Mouse (Mus musculus): ENCODE data around the gene Apoa2. TPM values are rescaled to one million over a fixed set of nuclear protein-coding genes. Genes with fewer than 3 reads are reported as not detected.

Apoa2 gene
- polyA plus RNA-seq, 1 experiment from 2014 or later: 14.1 TPM

DNA sequence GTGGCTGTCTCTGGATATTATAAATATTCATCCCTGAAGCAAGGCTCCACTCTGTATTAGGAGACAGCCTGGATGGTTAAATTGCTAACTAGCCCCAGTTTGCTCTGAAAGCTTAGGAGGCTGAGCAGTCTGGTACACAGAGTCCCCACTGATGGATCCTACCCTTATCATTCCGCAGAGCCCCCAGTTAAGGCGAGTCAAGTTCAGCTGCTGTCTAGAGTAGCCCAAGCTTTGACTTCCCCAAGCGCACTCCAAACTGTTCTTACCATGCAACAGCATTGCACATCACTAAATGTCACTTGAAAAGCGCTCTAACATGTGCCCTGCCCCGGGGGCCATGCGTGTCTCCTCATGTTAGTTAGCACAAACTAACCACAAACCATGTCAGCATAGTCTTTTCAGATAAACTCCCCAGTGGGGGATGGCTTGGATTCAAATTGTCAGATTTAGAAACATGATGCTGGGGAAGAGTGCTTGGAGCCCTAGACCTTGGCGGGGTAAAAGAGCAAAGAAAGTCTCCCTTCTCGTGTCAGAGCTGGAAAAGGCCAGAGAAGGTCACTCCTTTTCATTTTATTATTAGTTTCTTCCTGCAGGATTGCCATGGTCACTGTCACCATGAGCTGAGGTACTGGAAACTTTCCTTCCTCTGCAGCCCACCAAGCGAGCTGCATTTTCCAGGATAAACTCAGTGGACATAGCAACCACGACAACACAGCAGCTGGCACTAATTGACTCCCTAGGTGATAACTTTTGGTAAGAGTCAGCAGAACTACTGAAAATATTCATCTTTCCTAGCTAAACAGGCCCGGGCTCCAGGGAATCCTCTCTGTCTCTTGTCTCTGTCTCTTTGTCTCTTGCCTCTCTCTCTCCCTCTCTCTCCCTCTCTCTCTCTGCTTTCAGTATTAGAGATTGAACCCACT lies 30.7 kb upstream of the Apoa2 start:
- Histone ChIP-seq H3K9ac (ENCODE audit: low read depth, low read length) (no peak overlapping the region), H3K4me2 (replicated peaks; ENCODE audit: low read depth) (peak overlapping the region; percentile 77), H3K4me3 (ENCODE audit: low read depth, low read length) (no peak overlapping the region), H3K9me3 (ENCODE audit: control insufficient read depth) (no peaks in the 10 kb centered on the region), H3K4me1 (replicated peaks; ENCODE audit: control insufficient read depth, insufficient read depth, low read length) (no peaks in the 10 kb centered on the region; the same call in 1 of the 2 replicates), H3K27ac (ENCODE audit: low read depth, low read length) (no peak overlapping the region), H3K27me3 (replicated peaks; ENCODE audit: control insufficient read depth, insufficient read depth, low read length) (peaks cover 27% of the 10 kb centered on the region), H3K36me3 (ENCODE audit: control insufficient read depth, insufficient read depth) (no peaks in the 10 kb centered on the region)
- 46% methylated on average over 11 of the region's 11 CpGs for WGBS
- no peak for ATAC-seq
- no peak for TF ChIP-seq CTCF (IDR thresholded peaks at IDR 0.05; ENCODE audit: low read depth)

DNA sequence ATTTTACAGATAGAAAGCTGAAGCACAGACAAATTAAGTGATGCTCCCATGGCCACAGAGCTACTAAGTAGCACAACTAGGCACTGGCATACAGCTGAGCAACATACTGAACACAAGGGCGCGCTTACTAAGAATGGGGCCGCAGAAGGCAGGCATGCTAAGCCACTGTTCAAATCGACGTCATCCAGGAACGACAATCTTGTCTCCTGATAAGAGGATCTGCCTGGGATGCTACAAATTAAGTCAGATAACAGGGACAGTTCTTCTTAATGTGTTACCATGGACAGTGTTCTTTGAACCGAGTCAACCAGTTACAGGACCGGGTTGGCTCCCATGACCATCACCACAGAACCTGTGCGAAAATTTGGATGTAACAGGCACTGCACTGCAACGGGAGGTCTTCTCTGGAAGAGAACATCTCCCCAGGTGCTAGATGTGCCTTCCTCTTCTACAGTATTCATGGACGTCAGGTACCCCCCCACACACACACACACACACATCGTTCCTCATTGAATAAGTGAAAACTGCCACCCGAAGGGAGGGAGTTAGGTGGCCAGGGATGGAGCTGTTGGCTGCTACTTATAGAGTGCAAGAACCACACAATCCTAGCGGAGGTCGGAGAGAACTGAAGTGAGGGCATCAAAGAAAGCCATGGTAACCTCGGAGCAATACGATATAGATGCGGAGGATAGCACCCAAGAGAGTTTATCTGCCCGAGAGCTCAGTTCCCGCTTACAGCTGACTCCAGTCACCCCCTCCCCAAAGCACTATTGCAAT lies 29.6 kb upstream of the Apoa2 start:
- Histone ChIP-seq H3K36me3 (ENCODE audit: control insufficient read depth, insufficient read depth) (no peaks in the 10 kb centered on the region), H3K27me3 (replicated peaks; ENCODE audit: control insufficient read depth, insufficient read depth, low read length) (peaks cover 27% of the 10 kb centered on the region), H3K4me1 (replicated peaks; ENCODE audit: control insufficient read depth, insufficient read depth, low read length) (no peaks in the 10 kb centered on the region; the same call in 1 of the 2 replicates), H3K9ac (ENCODE audit: low read depth, low read length) (peak overlapping the region; percentile 50; the same call in 1 of the 2 replicates), H3K4me2 (replicated peaks; ENCODE audit: low read depth) (peak overlapping the region; percentile 77), H3K4me3 (ENCODE audit: low read depth, low read length) (peak overlapping the region; percentile 53), H3K27ac (ENCODE audit: low read depth, low read length) (no peak overlapping the region), H3K9me3 (ENCODE audit: control insufficient read depth) (no peaks in the 10 kb centered on the region)
- 17% methylated on average over 20 of the region's 20 CpGs for WGBS
- TF ChIP-seq CTCF (IDR thresholded peaks at IDR 0.05; ENCODE audit: low read depth): 0 out of 2 replicates have a peak, but pooled peaks have one; percentile 16
- no peak for ATAC-seq

DNA sequence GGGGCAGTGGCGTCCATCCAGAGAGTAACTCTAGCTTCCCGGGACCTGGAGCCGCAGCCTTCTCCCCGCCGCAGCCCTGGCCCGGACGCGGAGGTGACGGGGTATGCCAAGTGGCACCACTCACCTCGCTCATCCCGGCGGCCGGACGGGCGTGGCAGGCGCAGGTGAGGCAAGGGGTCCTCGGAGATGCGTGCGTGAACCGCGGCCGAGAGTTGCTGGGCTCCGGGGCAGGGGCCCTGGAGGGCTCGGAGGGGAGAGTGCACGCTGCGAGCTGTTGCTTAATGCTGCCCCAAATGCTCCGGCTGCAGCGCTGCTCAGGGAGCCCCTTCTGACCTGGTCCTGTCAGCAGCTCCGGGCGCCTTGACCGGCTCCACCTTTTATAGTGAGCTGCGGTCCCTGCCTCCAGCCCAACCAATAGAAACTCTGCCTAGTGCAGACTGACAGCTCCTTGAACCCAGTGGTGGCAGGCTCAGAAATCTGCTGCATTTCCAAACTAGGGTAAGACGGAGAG lies 28.9 kb upstream of the Apoa2 start, which contains the start of gene Pcp4l1:
Gene Pcp4l1, minus strand, starts transcription at position 382 of the 511 bp plus-strand sequence.
- Histone ChIP-seq H3K4me3 (ENCODE audit: low read depth, low read length) (peak within 1 kb of the TSS; percentile 53), H3K27ac (ENCODE audit: low read depth, low read length) (no peak within 1 kb of the TSS), H3K4me1 (replicated peaks; ENCODE audit: control insufficient read depth, insufficient read depth, low read length) (no peaks in the 10 kb centered on the region; the same call in 1 of the 2 replicates), H3K9ac (ENCODE audit: low read depth, low read length) (peak within 1 kb of the TSS; percentile 50; the same call in 1 of the 2 replicates), H3K9me3 (ENCODE audit: control insufficient read depth) (no peaks in the 10 kb centered on the region), H3K27me3 (replicated peaks; ENCODE audit: control insufficient read depth, insufficient read depth, low read length) (peaks cover 27% of the 10 kb centered on the region), H3K36me3 (ENCODE audit: control insufficient read depth, insufficient read depth) (no peaks in the 10 kb centered on the region), H3K4me2 (replicated peaks; ENCODE audit: low read depth) (peak within 1 kb of the TSS; percentile 77)
- no peak for TF ChIP-seq CTCF (IDR thresholded peaks at IDR 0.05; ENCODE audit: low read depth)
- 1% methylated on average over 31 of the region's 33 CpGs for WGBS
- peak; percentile 14; the same call in 1 of the 2 replicates for ATAC-seq

DNA sequence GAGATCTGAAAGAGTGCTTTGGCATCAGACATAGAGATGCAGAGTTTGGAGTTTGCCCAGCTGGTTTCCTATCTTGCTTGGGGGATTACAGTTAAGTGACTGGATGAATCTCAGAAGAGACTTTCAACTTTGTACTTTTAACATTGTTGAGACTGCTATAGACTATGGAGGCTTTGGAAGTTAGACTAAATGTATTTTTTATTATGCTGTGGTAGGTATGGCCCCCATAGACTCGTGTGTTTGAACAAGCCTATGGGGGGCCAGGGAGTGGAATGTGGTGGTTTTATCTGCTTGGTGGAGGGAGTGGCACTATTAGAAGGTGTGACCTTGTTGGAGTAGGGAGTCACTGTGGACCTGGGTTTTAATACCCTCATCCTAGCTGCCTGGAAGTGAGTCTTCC lies 25.3 kb upstream of the Apoa2 start:
- peaks cover 22% of the 10 kb centered on the region for H3K27me3 ChIP-seq (replicated peaks; ENCODE audit: control insufficient read depth, insufficient read depth, low read length)
- WGBS: 38% methylated on average over 1 of the region's 1 CpGs
- H3K36me3 ChIP-seq (ENCODE audit: control insufficient read depth, insufficient read depth): no peaks in the 10 kb centered on the region
- no peak overlapping the region for H3K4me2 ChIP-seq (replicated peaks; ENCODE audit: low read depth)
- peak; percentile 58; the same call in 1 of the 2 replicates for ATAC-seq
- H3K9ac ChIP-seq (ENCODE audit: low read depth, low read length): no peak overlapping the region
- no peaks in the 10 kb centered on the region for H3K9me3 ChIP-seq (ENCODE audit: control insufficient read depth)
- H3K27ac ChIP-seq (ENCODE audit: low read depth, low read length): no peak overlapping the region; the same call in 1 of the 2 replicates
- peaks cover 3% of the 10 kb centered on the region; the same call in 1 of the 2 replicates for H3K4me1 ChIP-seq (replicated peaks; ENCODE audit: control insufficient read depth, insufficient read depth, low read length)
- H3K4me3 ChIP-seq (ENCODE audit: low read depth, low read length): no peak overlapping the region
- no peak for TF ChIP-seq CTCF (IDR thresholded peaks at IDR 0.05; ENCODE audit: low read depth)

DNA sequence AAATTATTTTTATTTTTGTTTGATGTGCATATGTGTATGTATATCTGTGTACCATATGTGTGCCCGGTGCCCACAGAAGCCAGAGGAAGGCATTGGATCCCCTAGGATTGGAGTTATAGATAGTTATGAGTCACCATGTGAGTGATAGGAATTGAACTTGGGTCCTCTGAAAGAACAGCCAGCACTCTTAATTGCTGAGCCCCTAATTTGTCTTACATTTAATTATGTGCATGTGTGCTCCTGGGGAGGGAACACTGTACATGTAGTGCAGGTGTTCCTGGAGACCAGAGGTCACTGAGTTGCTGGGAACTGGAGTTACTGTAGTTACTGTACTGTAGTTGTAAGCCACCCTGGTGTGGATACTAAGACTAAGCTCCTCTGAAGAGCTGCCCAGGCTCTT lies 24.1 kb upstream of the Apoa2 start:
- H3K4me2 ChIP-seq (replicated peaks; ENCODE audit: low read depth): no peak overlapping the region
- no peak overlapping the region for H3K9ac ChIP-seq (ENCODE audit: low read depth, low read length)
- no peak for TF ChIP-seq CTCF (IDR thresholded peaks at IDR 0.05; ENCODE audit: low read depth)
- H3K4me1 ChIP-seq (replicated peaks; ENCODE audit: control insufficient read depth, insufficient read depth, low read length): peaks cover 3% of the 10 kb centered on the region; the same call in 1 of the 2 replicates
- WGBS: 80% methylated on average over 1 of the region's 1 CpGs
- H3K27me3 ChIP-seq (replicated peaks; ENCODE audit: control insufficient read depth, insufficient read depth, low read length): peaks cover 10% of the 10 kb centered on the region; the same call in 1 of the 2 replicates
- H3K36me3 ChIP-seq (ENCODE audit: control insufficient read depth, insufficient read depth): no peaks in the 10 kb centered on the region
- ATAC-seq: no peak
- no peak overlapping the region for H3K27ac ChIP-seq (ENCODE audit: low read depth, low read length)
- no peak overlapping the region for H3K4me3 ChIP-seq (ENCODE audit: low read depth, low read length)
- no peaks in the 10 kb centered on the region for H3K9me3 ChIP-seq (ENCODE audit: control insufficient read depth)
